Mouse (Mus musculus) ovary, adult 18-20 months (tissue): ENCODE data around the gene Tfpt.

Experiments
- DNase-seq: peaks from one replicate; pipeline ENCODE4 v3.0.0; 2022; ENCODE audit warnings: low spot score, mixed read lengths

Gene Tfpt

DNA sequence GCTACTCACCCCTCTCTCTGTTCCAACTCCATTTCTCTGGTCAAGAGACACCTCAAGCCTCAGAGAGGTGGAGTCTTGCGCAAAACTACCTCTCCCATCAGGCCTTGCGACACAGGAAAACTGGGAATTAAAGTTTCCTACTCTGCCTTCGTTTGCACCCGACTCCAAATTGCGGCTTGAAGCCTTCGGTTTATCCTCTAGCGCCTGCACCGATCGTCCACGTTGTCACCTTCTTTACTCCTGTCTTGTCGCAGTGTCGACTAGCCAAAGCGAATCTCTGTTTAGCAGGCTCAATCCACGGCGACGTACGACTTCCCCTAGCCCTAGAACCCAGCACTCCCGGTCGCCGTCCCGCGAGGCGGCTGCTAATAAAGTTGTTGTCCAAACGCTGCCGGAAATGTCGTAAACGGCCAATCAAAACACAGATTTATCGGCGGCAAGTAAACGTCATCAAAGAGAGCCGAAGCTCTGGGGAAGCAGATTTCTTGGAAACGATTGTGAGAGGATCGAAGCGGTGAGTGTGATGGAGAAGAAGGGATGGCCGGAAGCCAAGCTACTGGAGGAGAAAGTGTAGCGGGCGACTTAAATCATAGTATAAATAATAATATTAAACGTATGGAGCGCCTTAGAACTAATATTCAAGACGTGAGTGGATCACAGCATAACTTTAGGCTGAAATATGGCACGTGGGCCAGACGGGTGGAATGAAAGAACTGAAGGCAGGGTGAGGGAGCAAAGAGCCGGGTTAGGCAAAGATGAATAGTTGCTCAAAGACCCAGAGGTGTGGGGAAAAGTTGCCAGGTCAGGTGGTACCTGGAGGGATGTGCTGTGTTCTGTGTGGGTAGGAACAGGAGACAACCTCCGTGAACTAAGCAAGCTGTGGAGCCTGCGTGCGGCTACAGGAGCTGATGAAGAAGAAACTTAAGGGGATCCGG is at the start of gene Tfpt, which contains the start of gene Prpf31:
Gene Tfpt, minus strand, starts transcription at position 387 of the 935 bp plus-strand sequence.
Gene Prpf31, plus strand, starts transcription at position 443 of the 935 bp plus-strand sequence.
- peak; percentile 87 for DNase-seq

DNA sequence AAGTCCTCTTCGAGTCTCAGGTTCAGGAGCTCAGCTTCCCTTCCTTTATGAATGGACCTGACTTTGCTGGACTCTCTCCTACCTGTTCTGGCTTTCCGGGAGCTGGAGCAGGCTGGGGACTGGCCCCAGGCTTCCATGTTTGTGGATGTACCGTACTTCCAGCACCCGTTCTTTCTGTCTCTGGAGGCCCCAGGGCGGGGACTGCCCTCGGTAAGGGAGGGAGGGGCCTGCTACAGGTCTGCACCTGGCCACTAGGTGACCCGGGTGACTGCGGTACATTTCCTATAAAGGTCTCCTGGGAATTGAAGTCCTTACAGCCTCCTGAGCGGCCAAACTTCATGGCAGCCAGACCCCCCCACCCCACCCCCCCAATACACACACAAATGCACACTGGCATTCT is 47.6 kb upstream of the Tfpt start, which contains the start of gene Tmc4:
Gene Tmc4, minus strand, starts transcription at position 212 of the 400 bp plus-strand sequence.
- DNase-seq = no peak

DNA sequence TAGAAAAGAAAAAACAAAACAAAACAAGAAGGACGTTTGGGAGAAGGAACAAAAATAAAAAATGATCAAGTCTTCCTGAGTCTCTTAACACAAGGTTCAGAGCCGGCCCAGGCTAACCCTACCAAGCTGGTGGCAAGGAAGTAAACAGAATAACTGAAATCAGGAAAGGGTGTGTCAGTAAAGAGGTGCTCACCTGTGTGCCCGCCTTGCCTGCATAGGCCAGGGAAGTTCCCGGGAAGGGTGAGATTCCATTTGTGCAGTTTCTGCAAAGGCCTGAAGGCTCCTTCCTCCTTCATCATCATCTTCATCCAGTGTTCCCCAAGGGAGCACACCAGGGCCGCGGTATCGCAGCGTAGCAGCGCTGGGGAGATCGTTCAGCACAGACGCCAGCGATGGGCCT is 46.6 kb upstream of the Tfpt start:
- no peak for DNase-seq

DNA sequence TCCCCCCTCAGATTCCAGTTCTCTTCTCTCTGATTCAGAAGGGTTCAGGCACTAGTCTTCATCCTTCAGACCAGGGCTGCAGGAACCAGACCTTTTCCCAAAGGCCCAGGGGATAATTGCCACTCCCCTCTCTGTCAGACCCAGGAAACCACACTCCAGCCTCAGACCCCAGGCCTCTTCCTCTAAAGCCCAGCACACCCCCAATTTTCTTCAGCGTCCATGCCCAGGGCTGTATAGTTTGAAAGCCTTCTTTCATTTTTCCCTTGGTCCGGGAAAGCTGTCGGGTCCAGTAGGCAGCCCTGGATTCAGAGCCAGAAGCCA is 45.5 kb upstream of the Tfpt start:
- no peak for DNase-seq

DNA sequence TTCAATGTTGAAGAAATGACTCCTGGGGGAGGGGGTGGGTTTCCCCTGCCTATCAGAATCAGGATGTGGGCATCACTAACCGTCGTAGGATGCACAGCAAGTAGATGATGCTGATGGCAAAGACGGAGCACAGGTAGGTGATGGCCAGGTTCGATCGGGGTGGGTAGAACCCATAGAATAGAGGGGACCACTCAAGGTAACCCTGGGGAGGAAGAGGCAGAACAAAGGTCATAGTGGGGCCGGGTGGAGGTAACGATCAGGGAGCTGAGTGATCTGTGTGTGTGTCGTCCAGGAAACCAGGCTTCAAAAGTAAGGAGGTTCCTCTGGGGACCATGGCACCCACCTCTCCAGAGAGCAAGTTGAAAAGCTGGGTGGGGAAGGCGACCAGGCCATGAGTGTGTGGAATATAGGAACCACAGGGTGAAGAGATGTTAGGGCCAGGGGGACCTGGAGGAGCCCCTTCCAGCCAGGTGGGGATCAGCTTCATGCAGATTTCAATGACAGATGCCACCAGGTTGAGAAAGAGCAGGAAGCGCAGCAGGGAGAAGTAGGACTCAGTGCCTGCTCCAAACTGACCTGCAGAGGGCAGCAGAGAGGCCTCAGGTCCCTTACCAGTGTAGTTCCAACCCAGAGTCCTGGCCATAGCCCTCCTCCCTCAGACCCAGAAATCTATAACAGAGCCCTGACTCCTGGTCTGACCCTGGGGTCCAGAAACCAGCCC is 44.9 kb upstream of the Tfpt start:
- peak; percentile 41 for DNase-seq

DNA sequence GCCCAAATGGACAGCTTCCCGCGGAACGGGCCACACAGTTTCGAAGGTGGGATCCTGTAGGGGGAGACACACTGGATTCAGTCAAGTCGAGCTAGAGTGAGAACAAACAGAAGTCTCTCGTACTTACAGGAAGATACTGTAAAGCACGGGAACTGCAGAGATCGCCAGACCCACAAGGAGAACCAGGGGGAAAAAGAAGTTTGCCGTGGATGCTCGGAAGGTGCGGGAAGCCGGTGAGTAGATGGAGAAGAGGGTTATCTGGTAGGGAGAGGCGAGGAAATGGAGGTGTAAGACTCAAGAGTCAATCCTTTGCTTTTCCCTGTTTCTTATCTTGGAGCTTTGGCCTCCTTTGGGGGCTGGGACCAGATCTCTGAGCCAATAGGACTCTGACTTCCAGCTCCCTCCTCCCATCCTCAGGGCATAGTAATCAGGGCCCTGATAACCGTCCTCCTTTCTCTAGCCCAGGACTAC is 37.2 kb upstream of the Tfpt start:
- DNase-seq = no peak

DNA sequence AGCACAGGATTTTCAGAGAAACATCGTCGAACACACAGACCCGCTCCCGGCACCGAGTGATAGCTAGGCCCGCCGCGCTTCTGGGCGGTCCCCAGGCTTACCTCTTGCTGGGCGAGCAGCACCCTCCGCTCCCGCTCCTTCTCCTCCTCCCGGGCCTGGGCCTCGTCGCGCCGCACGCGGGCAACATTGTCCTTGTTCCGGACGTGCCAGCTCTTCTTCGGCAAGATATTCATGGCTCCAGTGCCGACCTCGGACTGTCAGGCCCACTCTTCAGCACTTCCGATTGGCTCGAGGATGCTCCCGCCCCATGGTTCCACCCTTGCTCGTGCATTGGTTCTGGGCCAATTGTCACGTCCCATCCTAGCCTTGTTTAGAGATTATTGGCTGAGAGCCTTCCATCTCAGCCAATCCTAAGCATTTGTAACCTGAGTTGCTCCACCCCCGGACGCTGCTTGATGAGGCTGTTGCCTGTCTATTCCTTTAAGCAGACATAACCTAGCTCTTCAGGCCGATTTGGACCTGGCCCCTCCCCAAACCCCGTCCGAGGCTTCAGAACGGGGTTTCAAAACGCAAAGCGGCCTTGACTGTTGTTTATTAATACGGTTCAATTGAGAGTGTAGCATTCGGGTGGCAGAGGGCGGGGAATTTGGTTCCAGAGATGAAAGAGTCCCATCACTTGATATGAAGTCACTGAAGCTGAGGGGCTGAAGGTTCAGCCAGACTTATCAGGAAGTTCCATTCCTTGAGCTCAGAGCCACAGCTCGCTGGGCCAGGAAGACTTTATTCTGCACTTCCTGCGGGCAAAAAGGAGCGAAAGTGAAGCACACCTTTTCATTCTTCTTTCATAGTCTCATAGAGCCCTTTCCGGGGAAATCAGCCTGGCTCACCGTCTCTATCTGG is 35.7 kb upstream of the Tfpt start, which contains the start of gene Leng1:
Gene Leng1, minus strand, starts transcription at position 626 of the 900 bp plus-strand sequence.
- DNase-seq = peak; percentile 98

DNA sequence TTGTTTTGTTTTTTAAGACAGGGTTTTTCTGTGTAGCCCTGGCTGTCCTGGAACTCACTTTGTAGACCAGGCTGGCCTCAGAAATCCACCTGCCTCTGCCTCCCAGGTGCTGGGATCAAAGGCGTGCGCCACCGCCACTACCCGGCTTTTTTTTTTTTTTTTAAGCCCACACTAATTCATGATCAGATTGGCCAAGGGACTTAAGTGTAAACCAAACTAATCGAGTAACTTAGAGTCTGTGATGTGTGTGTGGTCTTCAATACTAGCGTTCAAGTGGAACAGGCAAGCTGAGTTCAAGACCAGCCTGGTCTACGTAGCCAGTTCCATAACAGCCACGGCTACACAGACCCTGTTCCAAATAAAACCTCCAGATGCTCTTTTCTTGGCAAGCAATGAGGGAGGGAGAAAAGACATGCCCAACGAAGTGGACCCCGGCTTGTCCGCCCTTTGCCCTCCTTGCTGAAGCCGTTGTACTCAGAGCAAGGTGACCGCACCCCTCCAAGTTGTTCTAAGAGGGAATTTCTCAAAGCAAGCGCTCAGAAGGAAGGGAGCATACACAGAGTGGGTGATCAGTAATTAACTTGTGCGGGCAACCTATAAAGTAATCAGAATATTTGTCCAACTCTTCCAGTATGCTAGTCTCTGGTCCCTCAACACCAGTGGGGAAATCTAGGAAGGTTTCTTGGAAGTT is 34.9 kb upstream of the Tfpt start:
- DNase-seq = no peak

DNA sequence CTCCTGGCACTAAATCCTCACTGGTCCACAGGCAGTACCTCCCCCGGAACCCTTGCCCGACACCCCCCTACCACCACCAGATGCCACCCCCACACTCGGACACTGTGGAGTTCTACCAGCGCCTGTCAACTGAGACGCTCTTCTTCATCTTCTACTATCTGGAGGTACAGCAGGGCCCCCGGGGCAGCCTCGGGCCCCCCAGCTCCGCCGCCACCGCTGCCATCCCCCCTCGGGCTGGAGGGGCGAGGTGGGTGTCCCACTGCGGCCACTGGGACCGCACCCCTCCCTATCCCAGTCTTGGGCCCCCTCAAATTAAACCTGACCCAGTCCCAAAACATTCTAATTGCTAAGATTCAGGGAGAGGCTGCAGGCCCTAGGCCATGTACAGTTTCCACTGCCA is 28.8 kb upstream of the Tfpt start:
- DNase-seq = no peak

DNA sequence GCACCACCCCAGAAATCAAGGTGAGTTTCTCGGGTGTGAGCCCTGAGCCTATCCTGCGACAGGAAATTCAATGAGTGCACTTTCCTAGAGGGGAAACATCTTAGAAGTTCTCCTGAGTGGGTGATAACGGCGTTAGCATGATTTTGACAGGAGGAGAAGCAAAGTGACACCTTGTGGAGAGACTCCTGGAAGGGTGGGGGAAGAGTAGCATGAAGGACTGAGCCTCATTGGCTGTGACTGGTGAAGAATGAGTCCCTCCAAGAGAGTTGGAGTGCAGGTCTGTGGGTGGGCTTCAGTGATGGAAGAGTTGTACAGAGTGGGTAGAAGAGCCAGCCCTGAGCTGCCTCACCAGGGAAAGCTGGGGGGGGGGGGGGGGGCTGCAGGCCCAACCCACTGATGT is 27.2 kb upstream of the Tfpt start:
- no peak for DNase-seq

DNA sequence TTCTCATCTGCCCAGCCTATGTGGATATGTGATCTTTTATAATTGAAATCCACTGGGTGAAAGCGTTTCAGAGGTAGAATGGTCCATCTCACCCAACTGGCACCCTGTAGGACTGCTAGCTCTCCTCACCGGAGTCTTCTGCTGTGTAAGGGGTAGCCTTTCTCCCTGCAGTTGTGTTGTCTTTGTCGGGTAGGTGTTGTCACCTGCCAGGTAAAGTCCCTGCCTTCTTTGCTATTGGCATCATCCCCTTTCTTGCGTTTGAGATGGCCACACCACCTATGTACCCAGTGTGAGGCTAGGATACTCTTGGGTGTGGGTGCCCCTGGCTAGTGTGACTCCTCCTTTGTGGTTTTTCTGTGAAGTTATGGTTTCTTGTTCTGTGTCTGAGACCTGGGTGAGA is 16.9 kb upstream of the Tfpt start:
- DNase-seq = no peak

DNA sequence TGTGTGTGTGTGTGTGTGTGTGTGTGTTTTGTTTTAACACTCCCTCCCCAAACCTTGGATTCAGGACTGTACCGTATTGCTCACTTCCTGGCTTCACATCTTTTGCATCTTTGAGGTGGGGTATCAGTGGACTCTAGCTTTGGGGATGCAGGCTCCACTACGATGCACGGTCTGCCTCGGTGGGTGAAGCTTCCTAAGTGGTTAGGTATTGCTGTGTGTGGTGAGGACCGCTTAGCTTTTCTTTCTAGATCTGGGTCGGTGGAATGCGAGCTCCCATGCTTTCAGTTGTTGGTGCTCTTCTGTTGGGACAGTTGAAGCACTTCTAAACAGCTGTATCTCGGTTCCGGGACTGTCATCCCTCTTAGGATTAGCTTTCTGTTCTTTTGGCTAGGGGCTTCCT is 16.5 kb upstream of the Tfpt start:
- no peak for DNase-seq

DNA sequence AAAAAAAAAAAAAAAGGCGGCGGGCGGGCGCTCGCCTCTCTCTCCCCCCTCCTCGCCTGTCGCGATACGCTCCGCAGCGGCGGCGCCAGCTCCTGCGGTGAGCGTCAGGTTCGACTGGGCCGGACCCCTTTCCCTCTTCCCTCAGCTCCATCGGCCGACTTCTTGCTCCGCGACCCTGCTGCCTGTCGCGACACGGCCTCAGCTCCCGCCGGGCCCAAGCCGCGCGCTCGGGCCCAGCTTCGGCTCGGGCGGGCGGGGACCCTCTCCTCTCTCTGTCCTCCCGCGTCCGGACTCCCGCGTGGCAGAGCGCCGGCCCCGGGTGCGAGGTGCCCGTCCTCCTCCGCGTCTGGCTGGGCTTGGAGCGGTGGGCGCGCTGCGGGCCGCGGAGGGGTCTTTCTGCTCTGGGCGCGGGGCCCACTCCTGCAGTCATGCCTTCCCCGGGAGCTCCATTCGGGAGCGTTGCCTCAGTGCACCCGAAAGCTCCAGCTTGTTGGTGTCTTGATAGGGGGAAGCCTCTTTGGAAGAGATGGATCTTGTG is 15.8 kb upstream of the Tfpt start:
- no peak for DNase-seq

DNA sequence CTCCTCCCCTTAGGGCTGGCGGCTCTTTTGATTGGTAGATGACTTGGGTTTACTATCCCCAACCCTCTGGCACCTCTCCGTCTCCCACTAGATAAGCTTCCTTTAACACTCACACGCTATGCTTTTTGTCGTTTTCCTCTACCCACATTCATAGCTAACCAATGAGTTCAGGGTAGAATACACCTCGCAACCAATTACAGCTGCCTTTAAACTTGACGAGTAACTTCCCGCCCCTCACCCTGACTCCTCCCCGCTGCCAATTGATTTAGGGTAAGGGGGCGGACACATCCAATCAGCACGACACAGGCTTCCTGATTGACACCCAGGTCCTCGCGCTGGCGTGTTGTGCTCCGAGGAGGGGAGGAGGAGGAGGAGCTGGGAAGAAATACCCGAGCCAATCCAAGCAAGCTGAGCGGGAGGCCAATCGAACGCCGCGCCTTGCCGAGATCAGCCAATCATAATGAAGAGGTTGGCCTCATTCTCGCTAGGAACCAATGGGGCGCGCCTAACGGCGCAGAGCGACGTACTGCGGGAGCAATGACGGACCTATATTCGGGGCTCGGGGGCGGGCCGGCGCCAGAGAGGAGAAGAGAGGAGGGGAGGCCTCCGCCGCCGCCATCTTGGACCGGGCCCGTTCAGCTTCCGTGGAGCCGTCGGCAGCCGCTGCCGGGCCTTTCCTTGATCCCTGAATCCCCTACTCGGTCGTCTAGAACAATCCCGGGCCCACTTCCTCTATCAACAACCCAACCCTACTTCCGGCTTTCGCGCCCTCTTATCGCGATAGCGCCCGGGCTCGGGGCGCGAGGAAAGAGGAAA is 15.2 kb upstream of the Tfpt start, which contains the start of gene Cnot3:
Gene Cnot3, plus strand, starts transcription at position 597 of the 816 bp plus-strand sequence.
- DNase-seq = peak; percentile 100

DNA sequence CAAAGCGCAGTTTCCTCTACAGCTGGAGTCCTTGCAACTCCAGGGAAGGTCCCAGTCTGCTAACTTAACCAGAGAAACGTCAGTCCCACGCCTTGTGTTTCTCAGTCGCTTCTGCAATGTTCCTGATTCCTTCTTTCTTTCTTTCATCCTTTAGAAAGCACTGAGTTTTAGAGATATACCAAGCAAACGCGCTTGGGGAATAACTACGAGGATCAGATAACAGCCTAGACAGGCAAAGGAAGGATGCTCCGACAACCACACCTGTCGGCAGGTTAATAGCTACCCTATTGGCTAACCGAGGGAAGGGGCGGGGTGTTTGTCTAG is 14.6 kb upstream of the Tfpt start:
- DNase-seq = no peak

DNA sequence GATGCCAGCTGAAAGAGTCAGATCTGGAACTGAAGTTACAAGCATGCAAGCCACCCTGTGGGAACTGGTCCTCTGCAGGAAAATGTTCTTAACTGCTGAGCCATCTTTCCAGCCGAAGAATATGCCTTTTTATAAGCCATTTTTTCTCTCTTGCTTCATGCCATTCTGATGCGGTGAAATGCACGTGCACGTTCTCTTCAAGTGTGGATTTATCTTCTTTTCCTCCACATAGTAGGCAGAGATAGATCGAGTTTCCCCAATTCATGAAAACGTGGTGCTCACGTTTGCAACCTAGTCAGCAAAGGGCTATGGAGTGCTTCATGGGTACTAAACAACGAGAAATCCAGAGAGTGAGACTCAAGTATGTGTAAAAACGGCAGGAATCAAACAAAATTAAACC is 14.1 kb upstream of the Tfpt start:
- DNase-seq = no peak

DNA sequence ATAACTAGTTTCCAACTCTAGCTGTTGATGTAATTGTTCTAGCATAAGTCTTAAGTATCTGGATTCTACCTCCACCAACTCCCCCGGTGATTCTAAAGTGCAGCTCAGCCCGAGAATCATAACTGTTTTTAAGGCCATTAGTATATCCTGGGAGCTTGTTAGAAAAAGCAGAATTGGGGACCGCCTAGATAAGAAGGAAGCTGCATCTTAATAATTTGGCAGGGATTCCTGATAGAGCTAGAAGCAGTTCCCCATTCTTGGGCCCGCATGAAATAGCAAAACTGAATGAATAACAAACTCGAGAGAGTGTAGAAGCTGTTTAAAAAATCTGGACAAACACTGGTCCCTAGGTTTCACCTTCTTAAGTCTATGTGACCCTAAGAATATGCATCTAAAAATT is 13.7 kb upstream of the Tfpt start:
- DNase-seq = no peak

DNA sequence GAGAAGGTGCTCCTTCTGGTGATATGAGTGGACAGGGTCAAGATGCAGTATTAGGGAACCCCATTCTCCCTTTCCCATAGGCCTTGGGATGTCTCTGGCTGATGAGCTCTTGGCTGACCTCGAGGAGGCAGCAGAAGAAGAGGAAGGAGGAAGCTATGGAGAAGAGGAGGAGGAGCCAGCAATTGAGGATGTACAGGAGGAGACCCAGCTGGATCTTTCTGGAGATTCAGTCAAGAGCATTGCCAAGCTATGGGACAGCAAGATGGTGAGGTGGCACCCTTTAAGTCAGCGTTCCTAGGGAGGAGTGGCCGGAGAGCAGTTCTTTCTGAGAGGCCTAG is 718 bp upstream of the Tfpt start:
- DNase-seq = no peak

DNA sequence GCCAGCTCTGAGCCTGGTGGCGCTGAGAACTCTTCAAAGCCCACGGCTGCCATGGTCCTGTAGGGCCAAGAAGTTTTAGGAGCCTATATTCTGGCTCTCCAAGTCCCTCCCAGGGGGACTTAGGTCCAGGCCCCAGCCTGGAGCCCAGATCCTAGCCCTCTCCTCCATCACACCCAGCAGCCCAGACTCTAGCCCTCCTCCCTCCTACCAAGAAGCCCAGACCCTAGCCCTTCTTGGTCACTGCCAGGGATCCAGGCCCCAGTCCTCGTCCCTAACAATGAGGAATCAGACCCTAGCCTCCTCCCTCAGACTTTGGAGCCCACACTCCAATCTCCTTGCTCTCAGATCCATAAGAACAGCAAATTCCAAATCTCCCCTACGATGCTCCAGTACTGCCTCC is 699 bp downstream of the Tfpt start:
- DNase-seq = no peak

DNA sequence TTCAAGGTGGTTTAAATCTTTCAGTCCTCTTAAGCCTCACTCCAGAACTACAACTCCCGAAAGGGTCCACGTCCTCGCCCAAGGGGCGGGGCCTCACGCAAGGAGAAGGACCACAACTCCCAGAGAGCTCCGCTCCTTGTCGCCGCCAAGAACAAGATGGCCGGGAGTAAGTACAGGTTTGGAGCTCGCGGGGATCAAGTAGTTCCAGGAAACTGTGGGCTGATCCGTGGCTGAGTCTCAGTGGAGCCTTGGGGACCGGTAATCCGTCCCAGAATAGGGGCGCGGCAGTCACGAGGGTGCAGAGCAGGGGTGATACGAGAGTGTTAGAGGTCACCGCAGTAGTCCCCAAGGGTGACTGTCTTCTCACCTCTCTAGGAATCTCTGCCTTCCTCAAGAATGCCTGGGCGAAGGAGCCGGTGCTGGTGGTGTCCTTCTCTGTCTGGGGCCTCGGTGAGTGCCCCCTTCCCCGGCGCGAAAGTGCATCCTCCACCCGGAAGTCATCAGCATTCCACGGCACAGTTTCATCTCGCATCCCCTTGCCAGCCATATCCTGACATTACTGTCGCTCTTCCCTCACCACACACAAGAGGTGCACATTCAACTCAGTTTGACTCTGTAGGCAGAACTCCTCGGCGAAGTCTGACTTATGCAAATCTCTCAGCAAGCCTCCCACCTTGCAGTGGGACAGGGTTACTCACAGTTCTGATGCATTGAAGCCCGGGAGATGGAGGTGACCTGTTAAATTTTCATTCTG is 12.3 kb downstream of the Tfpt start, which contains the start of gene Ndufa3:
Gene Ndufa3, plus strand, starts transcription at position 132 of the 754 bp plus-strand sequence.
- DNase-seq = peak; percentile 81
